Mouse (Mus musculus): ENCODE data around the gene Pcbp2. TPM values are rescaled to one million over a fixed set of nuclear protein-coding genes. Genes with fewer than 3 reads are reported as not detected.

The Pcbp2 gene
- polyA plus RNA-seq, 1 experiment from 2014 or later = 223 TPM

DNA sequence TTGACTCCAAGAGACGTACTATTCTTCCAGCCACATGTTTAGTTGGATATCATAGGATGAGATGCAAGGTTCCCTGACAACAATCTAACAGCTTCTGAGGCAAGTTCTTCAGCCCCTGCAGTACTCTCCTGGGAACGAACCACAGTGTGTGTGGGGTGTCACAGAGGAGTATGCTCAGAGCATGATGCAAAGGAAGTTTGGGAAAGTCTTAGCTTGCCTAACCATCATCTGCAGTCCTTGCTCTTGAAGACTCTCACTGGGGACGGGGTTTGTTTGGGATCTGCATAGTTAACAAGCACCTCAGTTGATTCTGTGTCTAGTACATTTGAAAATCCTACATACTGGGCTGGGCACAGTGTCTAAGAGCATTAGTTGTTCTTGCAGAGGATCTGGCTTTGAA is 38.0 kb downstream of the Pcbp2 start:
- H3K9ac ChIP-seq = no peak overlapping the region
- no peak overlapping the region for H3K4me3 ChIP-seq (replicated peaks)

GRCm38 (mm10) chr15:102510110-102510509 is 39.8 kb downstream of the Pcbp2 start:
- WGBS = 5% methylated on average over 9 of the region's 9 CpGs
- peak; percentile 55; the same call in 1 of the 2 replicates for ATAC-seq (ENCODE audit: insufficient number of reproducible peaks, low FRiP score, low TSS enrichment, low read depth)

More for the DNA sequence above, 38.0 kb downstream of the Pcbp2 start:
- Histone ChIP-seq H3K9me3 (replicated peaks) (no peaks in the 10 kb centered on the region), H3K36me3 (peaks cover 29% of the 10 kb centered on the region), H3K4me2 (replicated peaks) (no peak overlapping the region), H3K27ac (replicated peaks) (no peak overlapping the region), H3K27me3 (no peaks in the 10 kb centered on the region), H3K4me1 (peaks cover 37% of the 10 kb centered on the region)
- 77% methylated on average over 3 of the region's 3 CpGs for WGBS
- ATAC-seq (ENCODE audit: insufficient number of reproducible peaks, low FRiP score, low TSS enrichment, low read depth) = no peak

DNA sequence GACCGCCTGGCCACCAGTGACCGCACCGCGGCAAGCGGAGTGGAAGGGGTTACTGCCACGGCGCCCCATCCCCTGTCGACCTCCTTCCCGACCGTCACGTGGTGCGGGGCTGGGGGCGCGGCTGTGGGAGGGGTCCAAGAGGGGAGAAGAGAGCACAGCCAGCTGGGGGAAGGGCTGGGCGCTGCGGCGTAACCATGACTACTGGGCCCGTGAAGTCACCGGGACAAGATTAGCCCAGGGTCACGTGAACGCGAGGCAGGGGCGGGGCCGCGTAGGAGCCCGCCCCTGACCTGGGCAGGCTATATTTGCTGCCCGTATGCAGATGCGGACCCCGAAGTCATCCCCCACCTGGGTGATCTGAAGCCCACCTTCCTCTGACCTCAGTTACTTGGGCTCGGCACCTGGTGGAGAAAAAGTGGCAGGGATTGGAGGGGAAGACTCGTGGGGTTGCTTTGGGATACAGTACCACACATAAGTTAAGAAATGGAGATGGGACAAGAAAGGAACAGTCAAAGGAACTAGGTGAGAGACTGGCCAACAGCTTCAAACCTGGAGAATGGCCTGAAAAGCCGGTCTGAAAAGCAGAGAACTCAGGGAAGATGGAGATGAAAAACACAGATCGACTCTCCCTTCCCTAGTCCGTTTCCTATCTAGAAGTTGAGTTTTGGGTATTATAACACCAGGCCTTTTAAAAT is 40.4 kb downstream of the Pcbp2 start:
- H3K9ac ChIP-seq = peak overlapping the region; percentile 44
- 2% methylated on average over 32 of the region's 34 CpGs for WGBS
- H3K4me2 ChIP-seq (replicated peaks) = peak overlapping the region; percentile 91
- peaks cover 6% of the 10 kb centered on the region; the same call in 1 of the 2 replicates for H3K36me3 ChIP-seq
- H3K27ac ChIP-seq (replicated peaks) = peak overlapping the region; percentile 90
- H3K27me3 ChIP-seq = no peaks in the 10 kb centered on the region
- no peaks in the 10 kb centered on the region for H3K9me3 ChIP-seq (replicated peaks)
- peak; percentile 93 for ATAC-seq (ENCODE audit: insufficient number of reproducible peaks, low FRiP score, low TSS enrichment, low read depth)
- peaks cover 49% of the 10 kb centered on the region for H3K4me1 ChIP-seq
- H3K4me3 ChIP-seq (replicated peaks) = peak overlapping the region; percentile 63

More at GRCm38 (mm10) chr15:102510110-102510509, 39.8 kb downstream of the Pcbp2 start:
- H3K4me1 ChIP-seq = peaks cover 42% of the 10 kb centered on the region
- H3K9ac ChIP-seq = peak overlapping the region; percentile 44; the same call in 1 of the 2 replicates
- peak overlapping the region; percentile 63 for H3K4me3 ChIP-seq (replicated peaks)
- no peaks in the 10 kb centered on the region for H3K9me3 ChIP-seq (replicated peaks)
- H3K27me3 ChIP-seq = no peaks in the 10 kb centered on the region
- peaks cover 11% of the 10 kb centered on the region for H3K36me3 ChIP-seq
- peak overlapping the region; percentile 91 for H3K4me2 ChIP-seq (replicated peaks)
- H3K27ac ChIP-seq (replicated peaks) = peak overlapping the region; percentile 90

- Histone ChIP-seq H3K9ac (no peak overlapping the region), H3K27ac (replicated peaks) (peak overlapping the region; percentile 90), H3K27me3 (no peaks in the 10 kb centered on the region), H3K9me3 (replicated peaks) (no peaks in the 10 kb centered on the region), H3K4me1 (peaks cover 52% of the 10 kb centered on the region), H3K36me3 (peaks cover 6% of the 10 kb centered on the region; the same call in 1 of the 2 replicates), H3K4me3 (replicated peaks) (peak overlapping the region; percentile 63), H3K4me2 (replicated peaks) (peak overlapping the region; percentile 91)
- no peak for ATAC-seq (ENCODE audit: insufficient number of reproducible peaks, low FRiP score, low TSS enrichment, low read depth)
- 14% methylated on average over 6 of the region's 6 CpGs for WGBS
These were observed 41.0 kb downstream of the Pcbp2 start for GRCm38 (mm10) chr15:102511285-102511833.

DNA sequence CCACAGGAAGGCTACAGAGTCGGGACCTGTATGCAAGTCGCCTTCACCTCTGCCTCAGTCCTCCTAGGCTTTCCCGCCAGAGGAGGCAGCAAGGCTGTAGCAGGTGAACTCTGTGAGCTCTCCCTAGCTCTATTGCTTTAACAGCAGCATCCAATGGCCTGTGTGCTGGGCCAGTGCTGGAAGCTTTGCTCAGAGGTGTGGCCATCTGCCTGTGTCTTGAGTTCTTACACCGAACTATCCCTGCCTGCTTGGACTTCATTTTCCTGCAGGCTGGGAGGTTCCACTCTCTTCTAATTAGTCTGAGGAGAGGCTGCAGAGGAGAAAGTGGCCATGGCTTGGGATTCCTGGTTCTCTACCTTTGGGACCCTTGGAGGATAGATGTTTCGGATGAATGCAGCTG is 41.7 kb downstream of the Pcbp2 start:
- Histone ChIP-seq H3K9ac (no peak overlapping the region), H3K4me3 (replicated peaks) (no peak overlapping the region), H3K9me3 (replicated peaks) (no peaks in the 10 kb centered on the region), H3K36me3 (peaks cover 6% of the 10 kb centered on the region; the same call in 1 of the 2 replicates), H3K27ac (replicated peaks) (peak overlapping the region; percentile 90), H3K4me1 (peaks cover 53% of the 10 kb centered on the region), H3K4me2 (replicated peaks) (no peak overlapping the region), H3K27me3 (no peaks in the 10 kb centered on the region)
- WGBS = 30% methylated on average over 5 of the region's 5 CpGs
- ATAC-seq (ENCODE audit: insufficient number of reproducible peaks, low FRiP score, low TSS enrichment, low read depth) = no peak

DNA sequence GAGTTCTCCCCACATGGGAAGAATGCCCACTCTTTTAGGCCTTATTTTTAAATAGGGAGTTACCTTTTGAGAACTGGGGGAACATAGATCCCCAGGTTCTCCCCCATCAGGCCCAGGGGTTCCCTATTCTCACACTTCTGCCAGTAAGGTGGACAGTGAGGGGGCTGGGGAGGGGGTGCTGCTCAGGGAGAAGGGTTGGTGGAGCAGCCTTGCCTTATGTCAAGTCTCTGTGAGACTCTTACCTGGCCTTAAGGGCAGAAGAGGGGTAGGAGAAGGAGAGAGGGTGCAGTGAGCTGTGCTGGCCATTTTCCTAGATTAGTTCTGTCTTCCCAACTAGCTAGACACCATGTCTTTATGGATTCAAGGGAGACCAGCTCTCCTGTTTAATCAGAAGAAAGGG is 42.1 kb downstream of the Pcbp2 start:
- Histone ChIP-seq H3K9ac (no peak overlapping the region), H3K27me3 (no peaks in the 10 kb centered on the region), H3K27ac (replicated peaks) (0 out of 2 replicates have a peak overlapping the region, but pooled peaks have one; percentile 90), H3K9me3 (replicated peaks) (no peaks in the 10 kb centered on the region), H3K4me3 (replicated peaks) (no peak overlapping the region), H3K4me2 (replicated peaks) (no peak overlapping the region), H3K4me1 (peaks cover 53% of the 10 kb centered on the region), H3K36me3 (peaks cover 6% of the 10 kb centered on the region; the same call in 1 of the 2 replicates)
- no peak for ATAC-seq (ENCODE audit: insufficient number of reproducible peaks, low FRiP score, low TSS enrichment, low read depth)

DNA sequence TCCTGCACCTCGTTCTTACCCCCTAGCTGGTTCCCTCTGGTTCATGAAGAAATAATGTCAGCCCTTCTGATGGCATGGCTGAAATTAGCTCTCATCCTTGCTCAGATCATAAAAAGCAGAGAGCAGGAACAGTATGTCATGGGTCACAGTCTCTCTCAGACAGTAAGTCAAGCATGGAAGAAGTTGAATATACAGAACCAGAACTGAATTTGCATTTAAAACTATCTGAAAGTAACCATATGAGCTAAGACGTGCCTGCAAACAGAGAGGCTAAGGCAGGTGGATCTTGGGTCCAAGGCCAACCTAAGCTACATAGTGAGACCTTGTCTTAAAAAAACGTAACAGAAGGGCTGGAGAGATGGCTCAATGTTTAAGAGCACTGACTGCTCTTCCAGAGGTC is 42.7 kb downstream of the Pcbp2 start:
- no peak overlapping the region for H3K9ac ChIP-seq
- no peaks in the 10 kb centered on the region for H3K9me3 ChIP-seq (replicated peaks)
- H3K27me3 ChIP-seq = no peaks in the 10 kb centered on the region
- 0 out of 2 replicates have a peak, but pooled peaks cover 3% of the 10 kb centered on the region for H3K36me3 ChIP-seq
- peaks cover 53% of the 10 kb centered on the region for H3K4me1 ChIP-seq
- WGBS = 71% methylated on average over 3 of the region's 3 CpGs
- no peak for ATAC-seq (ENCODE audit: insufficient number of reproducible peaks, low FRiP score, low TSS enrichment, low read depth)
- H3K4me3 ChIP-seq (replicated peaks) = no peak overlapping the region
- H3K4me2 ChIP-seq (replicated peaks) = no peak overlapping the region
- no peak overlapping the region for H3K27ac ChIP-seq (replicated peaks)

- H3K27ac ChIP-seq (replicated peaks) = no peak overlapping the region
- 0 out of 2 replicates have a peak, but pooled peaks cover under 1% of the 10 kb centered on the region for H3K36me3 ChIP-seq
- peaks cover 59% of the 10 kb centered on the region for H3K4me1 ChIP-seq
- ATAC-seq (ENCODE audit: insufficient number of reproducible peaks, low FRiP score, low TSS enrichment, low read depth) = no peak
- no peak overlapping the region for H3K9ac ChIP-seq
- no peaks in the 10 kb centered on the region for H3K9me3 ChIP-seq (replicated peaks)
- no peaks in the 10 kb centered on the region for H3K27me3 ChIP-seq
- peak overlapping the region; percentile 63; the same call in 1 of the 2 replicates for H3K4me3 ChIP-seq (replicated peaks)
- WGBS = 89% methylated on average over 2 of the region's 2 CpGs
- H3K4me2 ChIP-seq (replicated peaks) = peak overlapping the region; percentile 95
These were observed 44.9 kb downstream of the Pcbp2 start for GRCm38 (mm10) chr15:102515261-102515660.

GRCm38 (mm10) chr15:102515791-102516190 is 45.5 kb downstream of the Pcbp2 start:
- Histone ChIP-seq H3K9me3 (replicated peaks) (no peaks in the 10 kb centered on the region), H3K4me2 (replicated peaks) (peak overlapping the region; percentile 95), H3K4me1 (peaks cover 59% of the 10 kb centered on the region), H3K4me3 (replicated peaks) (peak overlapping the region; percentile 63), H3K36me3 (peaks cover 5% of the 10 kb centered on the region), H3K9ac (peak overlapping the region; percentile 50; the same call in 1 of the 2 replicates), H3K27me3 (no peaks in the 10 kb centered on the region), H3K27ac (replicated peaks) (peak overlapping the region; percentile 100; the same call in 1 of the 2 replicates)
- WGBS = 29% methylated on average over 4 of the region's 4 CpGs
- no peak for ATAC-seq (ENCODE audit: insufficient number of reproducible peaks, low FRiP score, low TSS enrichment, low read depth)

- Histone ChIP-seq H3K4me1 (peaks cover 54% of the 10 kb centered on the region), H3K27ac (replicated peaks) (peak overlapping the region; percentile 100), H3K9ac (peak overlapping the region; percentile 50), H3K36me3 (peaks cover 10% of the 10 kb centered on the region), H3K4me3 (replicated peaks) (peak overlapping the region; percentile 63), H3K27me3 (no peaks in the 10 kb centered on the region), H3K4me2 (replicated peaks) (peak overlapping the region; percentile 95), H3K9me3 (replicated peaks) (no peaks in the 10 kb centered on the region)
- under 1% methylated on average over 12 of the region's 12 CpGs for WGBS
- ATAC-seq (ENCODE audit: insufficient number of reproducible peaks, low FRiP score, low TSS enrichment, low read depth) = no peak
These were observed 46.0 kb downstream of the Pcbp2 start for GRCm38 (mm10) chr15:102516293-102516692.

DNA sequence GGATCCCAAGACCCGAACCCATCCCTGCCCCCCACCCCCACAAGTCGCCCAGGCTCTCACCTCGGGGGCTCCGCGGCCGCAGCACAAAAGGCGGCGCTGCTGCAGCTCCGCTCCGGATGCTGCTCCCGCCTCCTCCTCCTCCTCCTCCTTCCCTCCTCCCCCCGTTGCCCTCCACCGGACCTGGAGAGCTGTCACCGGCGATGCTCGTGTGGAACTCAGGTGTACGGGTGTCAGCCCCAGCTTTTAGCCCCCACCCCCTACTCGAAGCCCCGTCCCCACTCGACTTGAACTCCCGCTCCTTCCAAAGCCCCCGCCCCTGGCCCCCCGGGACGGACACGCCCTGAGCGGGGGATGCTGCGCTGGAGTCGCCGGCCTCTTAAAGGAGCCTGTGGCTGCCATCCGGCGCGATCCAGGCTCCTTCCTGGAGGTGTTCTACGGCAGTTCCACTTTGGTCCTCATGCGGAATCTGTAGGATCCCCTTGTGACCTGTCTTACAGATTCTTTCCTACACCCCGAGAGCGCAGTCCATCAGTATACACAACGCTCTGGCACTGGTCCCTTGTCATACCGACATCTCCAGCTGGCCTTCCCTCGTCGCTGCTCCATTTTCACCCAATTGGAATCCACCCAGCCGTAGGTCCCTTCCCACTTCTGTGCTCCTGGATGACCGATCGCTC is 46.5 kb downstream of the Pcbp2 start, which contains the start of gene Map3k12:
TSS of gene Map3k12 (minus strand) at position 337 of the 677 bp plus-strand sequence.
- peak within 1 kb of the TSS; percentile 95 for H3K4me2 ChIP-seq (replicated peaks)
- H3K27me3 ChIP-seq = no peaks in the 10 kb centered on the region
- H3K4me1 ChIP-seq = peaks cover 49% of the 10 kb centered on the region
- H3K4me3 ChIP-seq (replicated peaks) = peak within 1 kb of the TSS; percentile 63
- H3K9me3 ChIP-seq (replicated peaks) = no peaks in the 10 kb centered on the region
- ATAC-seq (ENCODE audit: insufficient number of reproducible peaks, low FRiP score, low TSS enrichment, low read depth) = no peak
- peaks cover 16% of the 10 kb centered on the region for H3K36me3 ChIP-seq
- H3K9ac ChIP-seq = peak within 1 kb of the TSS; percentile 50
- peak within 1 kb of the TSS; percentile 100 for H3K27ac ChIP-seq (replicated peaks)
- under 1% methylated on average over 43 of the region's 43 CpGs for WGBS

All from embryonic facial prominence, embryonic 15.5 days (tissue).